Mouse (Mus musculus) cerebellum, adult 2 months (tissue): ENCODE measurements around the gene Trim7. TPM values are rescaled to one million over a fixed set of nuclear protein-coding genes. Genes with fewer than 3 reads are reported as not detected.

Experiments
- DNase-seq, 2 experiments: peaks; one replicate each; pipeline ENCODE4 v3.0.0; 2021
- H3K27ac ChIP-seq: fragments of 200-500 bp; 2 replicates; pipeline ENCODE4 v1.5.1; 2012; ENCODE audit warnings: low read length, control low read depth, inconsistent platforms; ENCODE audit not compliant: insufficient read depth
- H3K27me3 ChIP-seq: fragments of 200-500 bp; 2 replicates; pipeline ENCODE4 v1.6.1; 2012; ENCODE audit warnings: inconsistent platforms, mild to moderate bottlenecking, low read length, moderate library complexity; ENCODE audit not compliant: control insufficient read depth, insufficient read depth
- H3K4me1 ChIP-seq: fragments of 200-500 bp; 2 replicates; pipeline ENCODE4 v1.6.1; 2011; ENCODE audit warnings: low read length; ENCODE audit not compliant: control insufficient read depth, insufficient read depth
- H3K4me3 ChIP-seq: fragments of 200-500 bp; replicated peaks from 2 replicates; pipeline ENCODE3; 2011; ENCODE audit warnings: mild to moderate bottlenecking, low read depth, low read length, control low read depth; ENCODE audit not compliant: insufficient read depth
- CTCF ChIP-seq: fragments of 200-500 bp; IDR thresholded peaks from 2 replicates; pipeline ENCODE4 v1.5.1; 2011; ENCODE audit warnings: low read depth, mild to moderate bottlenecking, control low read depth, low read length, moderate library complexity, borderline replicate concordance; ENCODE audit not compliant: insufficient read depth
- POLR2A ChIP-seq: fragments of 200-500 bp; IDR thresholded peaks from 2 replicates; pipeline ENCODE4 v1.6.1; 2011; ENCODE audit warnings: low read length, control low read depth, borderline replicate concordance; ENCODE audit not compliant: insufficient read depth
- WGBS: fragments of 180-500 bp; shearing (Covaris S2); methylation state at CpG from one replicate; pipeline ENCODE4 v1.1.7; 2018; 5-methylcytosine and 5-hydroxymethylcytosine counted together
- polyA plus RNA-seq: library from polyadenylated mRNA; depleted of rRNA; stranded (reverse); fragments of >200 nt; gene quantifications from 2 replicates; pipeline ENCODE4 v1.2.3, GENCODE M21; 2012

Trim7 gene
- polyA plus RNA-seq, 1 experiment: 4.7 TPM

DNA sequence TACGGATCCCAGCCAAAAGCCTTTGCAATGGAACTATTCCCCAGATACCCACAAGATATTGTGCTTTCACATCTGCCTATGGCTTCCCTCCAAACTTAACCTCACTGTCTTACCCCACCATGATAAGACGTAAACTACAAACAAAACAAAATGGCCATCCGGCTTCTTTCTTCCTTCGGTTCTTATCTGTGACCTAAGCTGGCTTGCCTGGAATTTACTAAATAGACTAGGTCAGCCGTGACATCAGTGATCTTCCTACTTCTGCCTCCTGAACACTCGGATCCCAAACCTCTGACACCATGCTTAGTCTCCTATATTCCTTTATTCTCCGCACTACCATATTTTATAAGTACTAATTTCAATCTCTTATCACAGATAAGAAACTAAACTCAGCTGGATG, 27.6 kb upstream of the Trim7 start:
- Histone ChIP-seq H3K4me1 (peaks cover 11% of the 10 kb centered on the region; the same call in 1 of the 2 replicates), H3K4me3 (no peak overlapping the region), H3K27me3 (no peaks in the 10 kb centered on the region), H3K27ac (no peak overlapping the region)
- 77% methylated on average over 7 of the region's 7 CpGs for WGBS
- DNase-seq: no peak
- TF ChIP-seq CTCF: no peak
- no peak for TF ChIP-seq POLR2A

DNA sequence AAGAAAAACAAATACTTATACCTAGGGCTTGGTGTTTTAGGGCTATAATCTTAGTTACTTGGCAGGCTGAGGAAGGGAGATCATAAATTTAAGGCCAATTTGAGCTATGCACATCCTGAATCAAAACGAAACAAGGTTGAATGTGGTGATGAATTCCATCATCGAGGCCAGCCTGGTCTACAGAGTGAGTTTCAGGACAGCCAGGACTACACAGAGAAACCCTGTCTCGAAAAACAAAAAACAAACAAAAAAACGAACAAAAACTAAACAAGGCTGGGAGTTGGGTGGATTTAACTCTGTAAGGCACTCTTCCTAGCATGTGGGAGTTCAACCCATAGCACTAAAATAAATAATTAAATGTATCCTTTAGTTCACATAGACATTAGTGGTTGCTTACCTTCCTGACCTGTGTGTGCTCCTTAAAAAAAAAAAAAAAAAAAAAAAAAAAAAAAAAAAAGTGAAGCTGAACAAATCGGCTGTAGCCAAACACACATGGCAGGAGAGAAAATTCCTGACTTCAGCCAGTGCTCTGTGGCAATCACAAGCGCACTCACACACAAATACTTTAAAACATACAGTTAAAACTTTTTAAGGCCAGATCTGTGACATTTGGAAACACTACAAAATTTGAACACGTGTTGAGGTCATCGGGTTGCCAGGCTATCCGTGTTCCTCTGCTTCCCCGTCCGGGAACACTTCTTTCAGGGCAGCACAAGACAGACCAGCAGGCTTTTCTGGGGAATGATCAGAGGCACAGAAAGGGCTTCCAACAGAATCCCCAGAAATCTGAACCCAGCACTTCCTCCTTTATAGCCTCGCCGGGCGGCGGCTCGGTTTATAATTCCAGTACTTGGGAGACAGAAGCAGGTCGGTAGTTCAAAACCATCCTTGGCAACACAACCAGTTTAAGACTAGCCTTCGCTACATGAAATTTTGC, 26.7 kb upstream of the Trim7 start:
- TF ChIP-seq POLR2A: no peak
- no peak for TF ChIP-seq CTCF
- DNase-seq: no peak
- 10% methylated on average over 18 of the region's 18 CpGs for WGBS
- peak overlapping the region; percentile 44; the same call in 1 of the 2 replicates for H3K27ac ChIP-seq
- H3K4me3 ChIP-seq: peak overlapping the region; percentile 78
- H3K27me3 ChIP-seq: no peaks in the 10 kb centered on the region
- H3K4me1 ChIP-seq: peaks cover 11% of the 10 kb centered on the region; the same call in 1 of the 2 replicates

GRCm38 (mm10) chr11:48799921-48800701, 25.8 kb upstream of the Trim7 start, which contains the start of gene Rack1:
Gene Rack1 (plus strand): TSS chr11:48800332.
- TF ChIP-seq CTCF: no peak
- TF ChIP-seq POLR2A: peak; percentile 88
- Histone ChIP-seq H3K27me3 (no peaks in the 10 kb centered on the region), H3K27ac (peak within 1 kb of the TSS; percentile 57), H3K4me3 (peak within 1 kb of the TSS; percentile 78), H3K4me1 (peaks cover 11% of the 10 kb centered on the region; the same call in 1 of the 2 replicates)
- under 1% methylated on average over 47 of the region's 47 CpGs for WGBS
- peak; percentile 90 to 91 for DNase-seq

- H3K27ac ChIP-seq: no peak overlapping the region
- no peaks in the 10 kb centered on the region for H3K27me3 ChIP-seq
- H3K4me1 ChIP-seq: peaks cover 11% of the 10 kb centered on the region; the same call in 1 of the 2 replicates
- TF ChIP-seq CTCF (no peak), POLR2A (no peak)
- whole genome bisulfite sequencing: 68% methylated on average over 17 of the region's 17 CpGs
- peak overlapping the region; percentile 17 for H3K4me3 ChIP-seq
- no peak for DNase-seq
Measured at GRCm38 (mm10) chr11:48801831-48802772, 23.8 kb upstream of the Trim7 start.

DNA sequence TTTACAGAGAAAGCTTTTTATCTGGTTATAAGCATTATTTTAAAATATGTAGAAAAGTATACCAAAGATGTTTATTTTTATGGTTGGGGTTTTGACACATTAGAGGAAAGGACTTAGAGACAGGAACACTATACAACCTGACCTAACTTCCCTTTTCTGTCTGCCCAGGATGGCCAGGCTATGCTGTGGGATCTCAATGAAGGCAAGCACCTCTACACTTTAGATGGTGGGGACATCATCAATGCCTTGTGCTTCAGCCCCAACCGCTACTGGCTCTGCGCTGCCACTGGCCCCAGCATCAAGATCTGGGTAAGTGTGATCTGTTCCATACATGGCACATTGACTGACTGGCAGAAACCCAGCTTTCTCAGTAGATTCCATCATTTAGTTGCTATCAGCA, 22.0 kb upstream of the Trim7 start:
- 93% methylated on average over 2 of the region's 2 CpGs for WGBS
- peaks cover 11% of the 10 kb centered on the region; the same call in 1 of the 2 replicates for H3K4me1 ChIP-seq
- H3K4me3 ChIP-seq: no peak overlapping the region
- TF ChIP-seq CTCF: no peak
- no peaks in the 10 kb centered on the region for H3K27me3 ChIP-seq
- no peak overlapping the region for H3K27ac ChIP-seq
- no peak for DNase-seq

GRCm38 (mm10) chr11:48804922-48805321, 21.0 kb upstream of the Trim7 start:
- H3K4me1 ChIP-seq: peaks cover 11% of the 10 kb centered on the region; the same call in 1 of the 2 replicates
- H3K4me3 ChIP-seq: no peak overlapping the region
- TF ChIP-seq POLR2A (no peak), CTCF (no peak)
- WGBS: 81% methylated on average over 2 of the region's 2 CpGs
- H3K27me3 ChIP-seq: no peaks in the 10 kb centered on the region
- no peak for DNase-seq
- no peak overlapping the region for H3K27ac ChIP-seq
